In genomic region chr6:92286258-92286888, GRCm38 (mm10) we compare ENCODE assay signal across 9 mouse cellular contexts. TPM values are rescaled to one million over a fixed set of nuclear protein-coding genes. Genes with fewer than 3 reads are reported as not detected.
DNase-seq lines count a peak whose midpoint lies in the region; ATAC-seq lines count a peak whose summit lies in the region.
"Had no signal": no experiment of that assay in that cellular context is flagged by ENCODE, and none has a peak within 500 bp of the region (broad histone marks: within the 10 kb centered on the region; RNA-seq: fewer than 3 reads in every experiment).

No protein-coding gene starts in this region.

- no peak for ATAC-seq in hindbrain, embryonic 11.5 days (ENCODE audit: low FRiP score)
- peak; percentile 81 for ATAC-seq in megakaryocyte-erythroid progenitor cell, adult 5-6 weeks (replicated peaks; ENCODE audit: low FRiP score, low TSS enrichment, poor library complexity, severe bottlenecking)

- no peak overlapping the region for H3K4me3 ChIP-seq in hindbrain, embryonic 11.5 days (ENCODE audit: low read depth, low read length)
- H3K4me3 ChIP-seq: heart, embryonic 13.5 days had no signal

- H3K9ac ChIP-seq in hindbrain, embryonic 11.5 days (ENCODE audit: low read depth, low read length) = no peak overlapping the region
- H3K9ac ChIP-seq: heart, embryonic 13.5 days had no signal

- WGBS in hindbrain, embryonic 11.5 days = 30% methylated on average over 4 of the region's 4 CpGs

- H3K4me1 ChIP-seq in hindbrain, embryonic 11.5 days (replicated peaks; ENCODE audit: control insufficient read depth, insufficient read depth, low read length) = no peaks in the 10 kb centered on the region
- H3K4me1 ChIP-seq: heart, embryonic 13.5 days had no signal

- H3K36me3 ChIP-seq in hindbrain, embryonic 11.5 days (ENCODE audit: control insufficient read depth, insufficient read depth, low read length) = no peaks in the 10 kb centered on the region
- H3K36me3 ChIP-seq: heart, embryonic 13.5 days had no signal

- H3K9me3 ChIP-seq in hindbrain, embryonic 11.5 days (ENCODE audit: control insufficient read depth, low read length) = no peaks in the 10 kb centered on the region
- H3K9me3 ChIP-seq: heart, embryonic 13.5 days had no signal

- H3K27ac ChIP-seq in hindbrain, embryonic 11.5 days (ENCODE audit: low read depth, low read length) = no peak overlapping the region
- H3K27ac ChIP-seq: heart, embryonic 13.5 days had no signal

- no peak overlapping the region for H3K4me2 ChIP-seq in hindbrain, embryonic 11.5 days (replicated peaks; ENCODE audit: low read depth, low read length)
- H3K4me2 ChIP-seq: heart, embryonic 13.5 days had no signal

- H3K27me3 ChIP-seq in hindbrain, embryonic 11.5 days (ENCODE audit: control insufficient read depth, insufficient read depth, low read length) = no peaks in the 10 kb centered on the region
- H3K27me3 ChIP-seq: heart, embryonic 13.5 days had no signal

- peak; percentile 77 for DNase-seq in MN1 (ENCODE audit: low spot score)
- peak; percentile 24 for DNase-seq in adrenal gland, adult 8-10 months
- peak; percentile 54 for DNase-seq in embryo, embryonic 9.5 days (ENCODE audit: extremely low spot score)
- DNase-seq in hindbrain, embryonic 11.5 days (ENCODE audit: low spot score) = peak; percentile 76
- DNase-seq in layer of hippocampus, postnatal 25 days (ENCODE audit: extremely low spot score in 1 of 2, low spot score in 1 of 2) = peak; percentile 45 to 88
- peak; percentile 30 for DNase-seq in skeletal muscle tissue, adult 2 months (ENCODE audit: low read depth, low spot score)

RNA-seq across cellular contexts. Expression of gene Trh, which starts 41.9 kb away (rescaled TPM):
- not detected for total RNA-seq in adrenal gland, adult 8-10 months (2022)
- 1.4 and 2.0 TPM in 2 replicates for polyA plus RNA-seq in hindbrain, embryonic 11.5 days (2014; fragmentation: Nextera tagmentation; extraction: Ambion mirVana)
- total RNA-seq in layer of hippocampus, postnatal 25 days (2021) = 1 to 10 TPM; 1.3 to 1.7 TPM
- total RNA-seq in megakaryocyte-erythroid progenitor cell, adult 5-6 weeks (2014; fragmentation: Nextera tagmentation) = not detected in 2 replicates
- not detected in 2 replicates for total RNA-seq in megakaryocyte-erythroid progenitor cell, adult 5-6 weeks (2017)
- polyA plus RNA-seq: small intestine, adult 2 months had no signal

Comparison
In these comparisons a context has a peak if more than half of its experiments do, and no peak if none do; other contexts are left out.
1. DNase-seq: peak in every context shown above with its lines; median percentile 77 in MN1; 76 in hindbrain, embryonic 11.5 days; 66 in layer of hippocampus, postnatal 25 days; 54 in embryo, embryonic 9.5 days; 30 in skeletal muscle tissue, adult 2 months; 24 in adrenal gland, adult 8-10 months.